Mouse (Mus musculus) skeletal muscle tissue, adult 2 months (tissue): Measurements from ENCODE around the gene Col27a1.

Experiments used
- DNase-seq: peaks from one replicate; pipeline ENCODE4 v3.0.0-alpha.2; 2012; ENCODE audit warnings: low read depth, low spot score

The Col27a1 gene

GRCm38 (mm10) chr4:63258096-63258495 lies 44.3 kb downstream of the Col27a1 start:
- no peak for DNase-seq

GRCm38 (mm10) chr4:63259066-63259465 lies 45.3 kb downstream of the Col27a1 start:
- no peak for DNase-seq

- DNase-seq, result no peak
These were observed 46.7 kb downstream of the Col27a1 start for GRCm38 (mm10) chr4:63260506-63260905.

GRCm38 (mm10) chr4:63262941-63263340 lies 49.1 kb downstream of the Col27a1 start:
- DNase-seq, result no peak

- DNase-seq, result no peak
These were observed 52.5 kb downstream of the Col27a1 start for GRCm38 (mm10) chr4:63266276-63266675.

GRCm38 (mm10) chr4:63267121-63267520 lies 53.3 kb downstream of the Col27a1 start:
- no peak for DNase-seq

GRCm38 (mm10) chr4:63267586-63267985 lies 53.8 kb downstream of the Col27a1 start:
- no peak for DNase-seq

- DNase-seq, result peak; percentile 68
These were observed 55.0 kb downstream of the Col27a1 start for GRCm38 (mm10) chr4:63268777-63269176.

GRCm38 (mm10) chr4:63274516-63274915 lies 60.7 kb downstream of the Col27a1 start:
- no peak for DNase-seq

GRCm38 (mm10) chr4:63275251-63275650 lies 61.4 kb downstream of the Col27a1 start:
- DNase-seq, result no peak

GRCm38 (mm10) chr4:63276571-63276970 lies 62.8 kb downstream of the Col27a1 start:
- no peak for DNase-seq

GRCm38 (mm10) chr4:63278821-63279220 lies 65.0 kb downstream of the Col27a1 start:
- peak; percentile 55 for DNase-seq

- peak; percentile 43 for DNase-seq
These were observed 67.9 kb downstream of the Col27a1 start for GRCm38 (mm10) chr4:63281694-63282093.

GRCm38 (mm10) chr4:63283319-63283718 lies 69.5 kb downstream of the Col27a1 start:
- no peak for DNase-seq

GRCm38 (mm10) chr4:63286034-63286433 lies 72.2 kb downstream of the Col27a1 start:
- no peak for DNase-seq

- DNase-seq, result no peak
These were observed 74.7 kb downstream of the Col27a1 start for GRCm38 (mm10) chr4:63288497-63288896.

- no peak for DNase-seq
These were observed 76.3 kb downstream of the Col27a1 start for GRCm38 (mm10) chr4:63290081-63290480.

- peak; percentile 70 for DNase-seq
These were observed 77.3 kb downstream of the Col27a1 start for GRCm38 (mm10) chr4:63291075-63291474.

GRCm38 (mm10) chr4:63291658-63292057 lies 77.9 kb downstream of the Col27a1 start:
- no peak for DNase-seq

GRCm38 (mm10) chr4:63295641-63296040 lies 81.8 kb downstream of the Col27a1 start:
- DNase-seq, result no peak

- no peak for DNase-seq
These were observed 82.5 kb downstream of the Col27a1 start for GRCm38 (mm10) chr4:63296263-63296662.

- no peak for DNase-seq
These were observed 83.1 kb downstream of the Col27a1 start for GRCm38 (mm10) chr4:63296876-63297275.

- no peak for DNase-seq
These were observed 84.4 kb downstream of the Col27a1 start for GRCm38 (mm10) chr4:63298191-63298590.

- DNase-seq, result no peak
These were observed 88.8 kb downstream of the Col27a1 start for GRCm38 (mm10) chr4:63302641-63303040.
